Mouse (Mus musculus) heart, postnatal 0 days (tissue): ENCODE results near the gene Tcl1b1.

Experiments used
- CTCF ChIP-seq: IDR thresholded peaks from 2 replicates; pipeline ENCODE4 v1.5.1; 2016; ENCODE audit warnings: antibody characterized with exemption, control low read depth, low read depth
- EP300 ChIP-seq: IDR thresholded peaks from 2 replicates; pipeline ENCODE4 v1.6.1; 2016; ENCODE audit warnings: antibody characterized with exemption, low read depth

GRCm38 (mm10) chr12:105116648-105117047 is 42.8 kb upstream of the Tcl1b1 start:
- TF ChIP-seq CTCF, result no peak
- TF ChIP-seq EP300, result no peak
